Mouse (Mus musculus) heart, embryonic 10.5 days (tissue): ENCODE data around the gene A030014E15Rik. TPM values are rescaled to one million over a fixed set of nuclear protein-coding genes. Genes with fewer than 3 reads are reported as not detected.
"Not testable (repeated sequence)": the region's sequence is repeated elsewhere in the genome, so short reads cannot be mapped to it uniquely, and the experiment has no call there.

Experiments
- DNase-seq: peaks from one replicate; pipeline ENCODE4 v3.0.0-alpha.2; 2017; ENCODE audit warnings: low spot score
- H3K27ac ChIP-seq: fragments of 300-500 bp; sonication (generic); 2 replicates; pipeline ENCODE4 v1.5.1; 2016; ENCODE audit warnings: mild to moderate bottlenecking
- H3K27me3 ChIP-seq: fragments of 300-500 bp; sonication (generic); 2 replicates; pipeline ENCODE4 v1.6.1; 2016; ENCODE audit warnings: mild to moderate bottlenecking; ENCODE audit not compliant: poor library complexity, insufficient read depth, severe bottlenecking
- H3K36me3 ChIP-seq: fragments of 300-500 bp; sonication (generic); 2 replicates; pipeline ENCODE4 v1.6.1; 2016; ENCODE audit warnings: mild to moderate bottlenecking, moderate library complexity
- H3K4me1 ChIP-seq: fragments of 300-500 bp; sonication (generic); 2 replicates; pipeline ENCODE4 v1.6.1; 2016; ENCODE audit warnings: mild to moderate bottlenecking
- H3K4me3 ChIP-seq: fragments of 300-500 bp; sonication (generic); 2 replicates; pipeline ENCODE4 v1.5.1; 2016; ENCODE audit warnings: mild to moderate bottlenecking, moderate library complexity
- H3K9me3 ChIP-seq: fragments of 300-500 bp; sonication (generic); 2 replicates; pipeline ENCODE4 v1.6.1; 2016; ENCODE audit warnings: mild to moderate bottlenecking, moderate library complexity
- WGBS: fragments of 180-500 bp; shearing (Covaris S2); methylation state at CpG from one replicate; pipeline ENCODE4 v1.1.7; 2016; 5-methylcytosine and 5-hydroxymethylcytosine counted together
- polyA plus RNA-seq: library from polyadenylated mRNA; unstranded; fragments of >200 nt; fragmentation: Nextera tagmentation; extraction: Ambion mirVana; gene quantifications from 2 replicates; pipeline ENCODE4 v1.2.1, GENCODE M21; 2016

The A030014E15Rik gene
- polyA plus RNA-seq, 1 experiment from 2014 or later, result not detected

DNA sequence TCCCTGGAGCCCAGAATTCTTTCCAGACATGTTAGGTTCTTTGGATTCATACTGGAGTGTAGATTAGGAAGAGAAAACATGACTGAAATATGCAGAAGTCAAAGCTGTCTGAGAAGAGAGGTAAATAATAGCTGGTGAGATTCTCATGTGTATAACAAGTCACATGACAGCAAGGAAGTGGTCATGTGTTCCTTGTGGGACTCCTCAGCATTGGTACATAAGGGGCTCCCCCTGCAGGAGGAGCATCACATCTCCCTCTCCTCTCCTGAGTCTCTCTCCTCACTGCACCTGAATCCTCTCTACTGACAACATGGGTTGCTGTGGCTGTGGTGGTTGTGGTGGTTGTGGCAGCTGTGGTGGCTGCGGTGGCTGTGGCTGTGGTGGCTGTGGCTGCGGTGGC is 21.3 kb downstream of the A030014E15Rik start:
- not testable (repeated sequence) for H3K9me3 ChIP-seq, H3K36me3 ChIP-seq, H3K27ac ChIP-seq, H3K27me3 ChIP-seq, DNase-seq, H3K4me3 ChIP-seq, H3K4me1 ChIP-seq
- WGBS, result 100% methylated on average over 2 of the region's 2 CpGs

- Histone ChIP-seq H3K4me3 (no peak overlapping the region), H3K27ac (no peak overlapping the region), H3K9me3 (no peaks in the 10 kb centered on the region), H3K4me1 (peaks cover 4% of the 10 kb centered on the region; the same call in 1 of the 2 replicates), H3K36me3 (no peaks in the 10 kb centered on the region), H3K27me3 (no peaks in the 10 kb centered on the region)
- WGBS, result 78% methylated on average over 2 of the region's 2 CpGs
- no peak for DNase-seq
Measured at GRCm38 (mm10) chr1:82948601-82949000, 23.9 kb downstream of the A030014E15Rik start.

GRCm38 (mm10) chr1:82955913-82956312 is 31.2 kb downstream of the A030014E15Rik start, which contains the start of gene Gm7544:
Gene Gm7544, minus strand, starts transcription at chr1:82956013.
- not testable (repeated sequence) for DNase-seq, H3K27me3 ChIP-seq, H3K27ac ChIP-seq, H3K9me3 ChIP-seq, H3K4me1 ChIP-seq, H3K4me3 ChIP-seq, H3K36me3 ChIP-seq

DNA sequence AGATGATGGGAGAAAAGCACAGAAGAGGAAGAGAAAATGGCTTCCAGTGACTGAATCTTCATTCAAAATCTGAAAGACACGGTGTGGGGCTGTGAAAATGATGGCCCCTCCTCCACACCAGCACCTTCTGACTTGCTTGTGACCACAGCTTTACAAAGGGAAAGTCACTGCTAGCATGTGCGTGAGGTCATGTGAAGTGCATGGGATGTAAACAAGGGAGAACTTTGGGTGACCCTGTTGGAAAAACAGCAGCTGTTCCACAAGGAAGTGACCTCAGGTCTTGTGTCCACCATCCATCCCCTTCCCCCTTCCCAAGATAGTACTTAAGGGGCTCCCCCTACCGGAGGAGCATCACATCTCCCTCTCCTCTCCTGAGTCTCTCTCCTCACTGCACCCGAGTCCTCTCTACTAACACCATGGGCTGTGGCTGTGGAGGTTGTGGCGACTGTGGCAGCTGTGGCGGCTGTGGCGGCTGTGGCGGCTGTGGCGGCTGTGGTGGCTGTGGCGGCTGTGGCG is 35.2 kb downstream of the A030014E15Rik start, which contains the start of gene Gm47955:
Gene Gm47955, plus strand, starts transcription at position 417 of the 516 bp plus-strand sequence.
- no peak for DNase-seq
- Histone ChIP-seq H3K9me3 (no peaks in the 10 kb centered on the region), H3K4me3 (no peak within 1 kb of the TSS), H3K27ac (no peak within 1 kb of the TSS), H3K27me3 (no peaks in the 10 kb centered on the region), H3K4me1 (no peaks in the 10 kb centered on the region), H3K36me3 (no peaks in the 10 kb centered on the region)
- WGBS, result 84% methylated on average over 11 of the region's 11 CpGs

- no peaks in the 10 kb centered on the region for H3K36me3 ChIP-seq
- no peak overlapping the region for H3K27ac ChIP-seq
- WGBS, result 73% methylated on average over 3 of the region's 3 CpGs
- no peak for DNase-seq
- no peak overlapping the region for H3K4me3 ChIP-seq
- peaks cover 3% of the 10 kb centered on the region; the same call in 1 of the 2 replicates for H3K4me1 ChIP-seq
- H3K9me3 ChIP-seq, result no peaks in the 10 kb centered on the region
- no peaks in the 10 kb centered on the region for H3K27me3 ChIP-seq
Measured at GRCm38 (mm10) chr1:82966413-82966812, 41.7 kb downstream of the A030014E15Rik start.

DNA sequence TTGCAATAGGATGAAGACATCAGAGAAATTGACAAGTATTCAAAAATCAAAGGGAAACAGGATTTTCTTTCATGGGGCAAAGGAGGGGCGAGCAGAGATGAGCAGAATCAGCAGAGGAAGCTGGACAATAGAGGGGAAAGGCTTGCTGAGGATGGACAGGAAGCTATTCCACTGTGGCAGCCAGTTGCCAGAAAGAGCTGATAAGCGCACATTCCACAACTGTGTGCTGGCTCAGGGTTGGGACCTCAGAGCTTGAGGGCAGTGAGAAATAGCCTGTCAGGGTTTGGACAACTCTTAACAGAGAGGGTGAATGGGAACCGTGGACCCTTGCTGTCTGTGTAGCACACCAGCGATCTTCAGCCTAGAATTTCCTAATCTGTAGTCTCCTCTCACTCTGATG is 47.3 kb downstream of the A030014E15Rik start:
- Histone ChIP-seq H3K4me1 (peaks cover 35% of the 10 kb centered on the region), H3K27me3 (no peaks in the 10 kb centered on the region), H3K36me3 (no peaks in the 10 kb centered on the region), H3K27ac (peak overlapping the region; percentile 65), H3K4me3 (peak overlapping the region; percentile 6; the same call in 1 of the 2 replicates), H3K9me3 (no peaks in the 10 kb centered on the region)
- DNase-seq, result peak; percentile 89
- WGBS, result 8% methylated on average over 4 of the region's 4 CpGs

- H3K27me3 ChIP-seq, result no peaks in the 10 kb centered on the region
- no peak for DNase-seq
- peak overlapping the region; percentile 52; the same call in 1 of the 2 replicates for H3K27ac ChIP-seq
- no peak overlapping the region for H3K4me3 ChIP-seq
- peaks cover 35% of the 10 kb centered on the region for H3K4me1 ChIP-seq
- no peaks in the 10 kb centered on the region for H3K36me3 ChIP-seq
- 80% methylated on average over 1 of the region's 1 CpGs for WGBS
- H3K9me3 ChIP-seq, result no peaks in the 10 kb centered on the region
Measured at GRCm38 (mm10) chr1:82973244-82973643, 48.5 kb downstream of the A030014E15Rik start.

- H3K4me1 ChIP-seq, result peaks cover 35% of the 10 kb centered on the region
- no peak overlapping the region for H3K4me3 ChIP-seq
- WGBS, result 41% methylated on average over 6 of the region's 6 CpGs
- no peak for DNase-seq
- H3K27me3 ChIP-seq, result no peaks in the 10 kb centered on the region
- no peaks in the 10 kb centered on the region for H3K9me3 ChIP-seq
- no peaks in the 10 kb centered on the region for H3K36me3 ChIP-seq
- H3K27ac ChIP-seq, result peak overlapping the region; percentile 52; the same call in 1 of the 2 replicates
Measured at GRCm38 (mm10) chr1:82973901-82974300, 49.2 kb downstream of the A030014E15Rik start.

DNA sequence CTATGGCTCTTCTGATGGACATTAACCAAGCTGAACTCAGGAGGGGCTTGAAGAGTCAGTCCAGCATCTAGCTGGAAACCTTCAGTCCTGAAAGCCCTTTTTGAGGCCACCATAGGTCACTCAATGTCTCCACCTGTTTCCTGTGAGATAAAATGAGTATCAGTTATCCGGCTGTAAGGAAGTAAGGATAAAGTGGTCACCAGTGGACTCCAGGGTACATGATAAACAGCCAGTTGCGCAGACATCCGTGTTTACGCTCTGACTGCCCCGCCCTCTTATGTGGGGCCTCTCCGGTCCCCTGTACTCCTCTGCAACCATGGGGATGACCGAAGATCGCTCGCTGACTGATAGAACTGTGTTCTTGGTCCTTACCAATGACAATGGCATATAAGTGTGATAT is 49.6 kb downstream of the A030014E15Rik start:
- no peaks in the 10 kb centered on the region for H3K36me3 ChIP-seq
- peak overlapping the region; percentile 52; the same call in 1 of the 2 replicates for H3K27ac ChIP-seq
- DNase-seq, result peak; percentile 89
- H3K4me3 ChIP-seq, result no peak overlapping the region
- H3K4me1 ChIP-seq, result peaks cover 35% of the 10 kb centered on the region
- no peaks in the 10 kb centered on the region for H3K27me3 ChIP-seq
- no peaks in the 10 kb centered on the region for H3K9me3 ChIP-seq
- WGBS, result 69% methylated on average over 9 of the region's 9 CpGs

Other genes starting within 250 kb of the A030014E15Rik start
- gene Mff, start 200.0 kb upstream of the A030014E15Rik start, polyA plus RNA-seq, result 197 TPM in 2 replicates
- gene Tm4sf20, start 156.5 kb upstream of the A030014E15Rik start, polyA plus RNA-seq, result not detected in 2 replicates
- not detected in 2 replicates for gene Gm47791, start 153.7 kb upstream of the A030014E15Rik start, polyA plus RNA-seq
- gene Agfg1, start 85.4 kb upstream of the A030014E15Rik start, polyA plus RNA-seq, result 33.5 and 44.7 TPM in 2 replicates
- not detected in 2 replicates for gene A030005L19Rik, start 11.6 kb upstream of the A030014E15Rik start, polyA plus RNA-seq
- gene Gm6217, start 6.5 kb downstream of the A030014E15Rik start, polyA plus RNA-seq, result not detected in 2 replicates
- not detected in 2 replicates for gene A030003K21Rik, start 18.5 kb downstream of the A030014E15Rik start, polyA plus RNA-seq
- not detected in 2 replicates for gene Gm7544, start 31.1 kb downstream of the A030014E15Rik start, polyA plus RNA-seq
- gene Gm47955, start 35.4 kb downstream of the A030014E15Rik start, polyA plus RNA-seq, result not detected in 2 replicates
- not detected in 2 replicates for gene Gm47959, start 75.6 kb downstream of the A030014E15Rik start, polyA plus RNA-seq
- 2.5 and 2.8 TPM in 2 replicates for gene Slc19a3, start 113.5 kb downstream of the A030014E15Rik start, polyA plus RNA-seq
- gene Krtap28-10, start 117.6 kb downstream of the A030014E15Rik start, polyA plus RNA-seq, result not detected in 2 replicates
- not detected in 2 replicates for gene Gm47969, start 120.0 kb downstream of the A030014E15Rik start, polyA plus RNA-seq
- not detected in 2 replicates for gene A030005K14Rik, start 134.5 kb downstream of the A030014E15Rik start, polyA plus RNA-seq
- gene Krtap28-13, start 136.0 kb downstream of the A030014E15Rik start, polyA plus RNA-seq, result 0.25 TPM in 1 of 2 replicates, not detected in the other
- gene Ccl20, start 191.8 kb downstream of the A030014E15Rik start, polyA plus RNA-seq, result 0.21 and 0.34 TPM in 2 replicates
- gene Daw1, start 234.8 kb downstream of the A030014E15Rik start, polyA plus RNA-seq, result 0.14 TPM in 1 of 2 replicates, not detected in the other